In genomic region chr12:17881371-17882116, GRCm38 (mm10) we compare ENCODE assay signal across 8 mouse cellular contexts.
DNase-seq lines count a peak whose midpoint lies in the region; ATAC-seq and TF ChIP-seq lines count a peak whose summit lies in the region.

No protein-coding gene starts in this region.

- H3K4me2 ChIP-seq in neural tube, embryonic 15.5 days, result peak overlapping the region; percentile 67

- H3K9me3 ChIP-seq in ES-Bruce4 (replicated peaks; ENCODE audit: control insufficient read depth, insufficient read depth, low read length, poor library complexity, severe bottlenecking), result no peaks in the 10 kb centered on the region
- no peaks in the 10 kb centered on the region for H3K9me3 ChIP-seq in neural tube, embryonic 15.5 days (replicated peaks)

- H3K27ac ChIP-seq in ES-Bruce4 (ENCODE audit: insufficient read depth, low read length), result no peak overlapping the region
- peak overlapping the region; percentile 80 for H3K27ac ChIP-seq in layer of hippocampus, adult 2 months
- H3K27ac ChIP-seq in neural tube, embryonic 15.5 days (replicated peaks), result peak overlapping the region; percentile 88

- 1% methylated on average over 59 of the region's 59 CpGs for WGBS in lung, adult 2 months
- WGBS in neural tube, embryonic 15.5 days, result under 1% methylated on average over 59 of the region's 59 CpGs

- peak; percentile 99 for ATAC-seq in neural tube, embryonic 15.5 days (ENCODE audit: low FRiP score)

- peak; percentile 41 for TF ChIP-seq CTCF in ES-Bruce4 (IDR thresholded peaks at IDR 0.05; ENCODE audit: low read depth, low read length)
- TF ChIP-seq CTCF in layer of hippocampus, adult 2 months (conservative IDR thresholded peaks at IDR 0.05), result peak; percentile 71
- TF ChIP-seq CTCF in lung, adult 2 months (IDR thresholded peaks at IDR 0.05; ENCODE audit: insufficient read depth, low read length), result peak; percentile 40

- no peak for TF ChIP-seq POLR2A in ES-Bruce4 (IDR thresholded peaks at IDR 0.05; ENCODE audit: insufficient read depth, low read length)
- TF ChIP-seq POLR2A in lung, adult 2 months (IDR thresholded peaks at IDR 0.05; ENCODE audit: borderline replicate concordance, extremely low read depth, low read depth, low read length), result peak; percentile 53; the same call in 1 of the 2 replicates

- peak overlapping the region; percentile 74 for H3K9ac ChIP-seq in ES-Bruce4 (ENCODE audit: low read depth, poor library complexity, severe bottlenecking)
- H3K9ac ChIP-seq in neural tube, embryonic 15.5 days (replicated peaks), result peak overlapping the region; percentile 91

- H3K27me3 ChIP-seq in ES-Bruce4 (ENCODE audit: control insufficient read depth, insufficient read depth, low read length, poor library complexity, severe bottlenecking), result no peaks in the 10 kb centered on the region
- H3K27me3 ChIP-seq in neural tube, embryonic 15.5 days (replicated peaks), result no peaks in the 10 kb centered on the region

- 0 out of 2 replicates have a peak, but pooled peaks have one; percentile 26 for TF ChIP-seq EP300 in ES-Bruce4 (IDR thresholded peaks at IDR 0.05; ENCODE audit: insufficient read depth, low read depth, low read length)

- peak overlapping the region; percentile 59 for H3K4me3 ChIP-seq in ES-Bruce4 (ENCODE audit: low read depth, low read length)
- H3K4me3 ChIP-seq in layer of hippocampus, adult 2 months, result peak overlapping the region; percentile 69
- H3K4me3 ChIP-seq in lung, adult 2 months (replicated peaks; ENCODE audit: extremely low read depth, low read depth, low read length), result peak overlapping the region; percentile 56
- peak overlapping the region; percentile 87 for H3K4me3 ChIP-seq in neural tube, embryonic 15.5 days (replicated peaks)

- H3K36me3 ChIP-seq in ES-Bruce4 (ENCODE audit: control insufficient read depth, insufficient read depth, low read length, poor library complexity, severe bottlenecking), result no peaks in the 10 kb centered on the region
- H3K36me3 ChIP-seq in neural tube, embryonic 15.5 days, result no peaks in the 10 kb centered on the region

- H3K4me1 ChIP-seq in ES-Bruce4 (ENCODE audit: control insufficient read depth, insufficient read depth, low read length), result no peaks in the 10 kb centered on the region
- H3K4me1 ChIP-seq in lung, adult 2 months (ENCODE audit: control insufficient read depth, insufficient read depth, low read length), result no peaks in the 10 kb centered on the region
- no peaks in the 10 kb centered on the region for H3K4me1 ChIP-seq in neural tube, embryonic 15.5 days

- peak; percentile 53 to 62 for DNase-seq in cerebellum, adult 18-20 months
- DNase-seq in forelimb bud, embryonic 11.5 days (ENCODE audit: low read depth, low spot score), result peak; percentile 92
- peak; percentile 93 for DNase-seq in heart, postnatal 4 days
- DNase-seq in layer of hippocampus, adult 2 months (ENCODE audit: low spot score in 2 of 2), result peak; percentile 79 to 89
- DNase-seq in lung, adult 2 months, result peak; percentile 82
- peak; percentile 88 for DNase-seq in testis, postnatal 10 days (ENCODE audit: low spot score)
